Mouse (Mus musculus) right cerebral cortex, postnatal 25 days (tissue): ENCODE data around the gene Hist1h2bb.
"Not testable (repeated sequence)": the region's sequence is repeated elsewhere in the genome, so short reads cannot be mapped to it uniquely, and the experiment has no call there.

Experiments
- DNase-seq: peaks from one replicate; pipeline ENCODE4 v3.0.0; 2022

Gene Hist1h2bb

GRCm38 (mm10) chr13:23766772-23767171, 20.2 kb downstream of the Hist1h2bb start:
- no peak for DNase-seq

GRCm38 (mm10) chr13:23768834-23769397, 22.4 kb downstream of the Hist1h2bb start:
- DNase-seq = no peak

GRCm38 (mm10) chr13:23769613-23770012, 23.1 kb downstream of the Hist1h2bb start, which contains the start of gene Trim38:
Gene Trim38, plus strand, starts transcription at chr13:23769913.
- DNase-seq = not testable (repeated sequence)

DNA sequence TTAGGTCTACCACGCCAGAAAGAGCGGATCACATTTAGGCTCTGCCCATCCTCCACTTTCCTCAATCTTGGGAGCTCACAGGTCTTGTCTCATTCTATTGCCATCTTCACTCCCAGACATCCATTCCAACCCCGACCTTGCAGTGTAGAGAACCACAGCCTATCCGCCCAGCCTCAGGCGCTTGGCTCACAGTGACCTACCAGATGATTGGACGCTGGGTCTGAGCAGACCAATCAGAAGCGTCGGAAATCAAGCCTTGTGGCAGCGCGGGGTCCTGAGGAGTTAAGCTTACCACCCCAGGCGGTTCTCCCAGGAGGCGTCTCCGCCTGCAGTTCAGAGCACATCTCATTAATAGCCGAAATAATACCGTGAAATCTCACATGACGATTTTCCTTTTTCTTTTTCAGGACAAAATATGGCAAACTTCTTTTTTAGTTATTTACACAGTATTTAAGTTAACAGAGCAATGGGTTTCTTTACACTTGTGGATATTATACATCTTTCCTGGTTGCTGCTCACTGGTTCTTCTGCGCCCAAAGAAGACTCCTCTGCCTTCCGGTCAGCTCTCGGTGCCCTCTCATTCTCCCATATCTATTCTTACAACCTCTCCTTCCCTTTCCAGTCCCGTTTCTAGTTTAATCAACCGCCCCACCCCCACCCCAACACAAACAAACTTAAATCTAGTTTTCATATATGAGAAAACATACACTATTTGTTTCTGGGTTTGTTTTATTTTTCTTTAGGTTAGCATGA, 26.2 kb downstream of the Hist1h2bb start:
- DNase-seq = peak; percentile 40

DNA sequence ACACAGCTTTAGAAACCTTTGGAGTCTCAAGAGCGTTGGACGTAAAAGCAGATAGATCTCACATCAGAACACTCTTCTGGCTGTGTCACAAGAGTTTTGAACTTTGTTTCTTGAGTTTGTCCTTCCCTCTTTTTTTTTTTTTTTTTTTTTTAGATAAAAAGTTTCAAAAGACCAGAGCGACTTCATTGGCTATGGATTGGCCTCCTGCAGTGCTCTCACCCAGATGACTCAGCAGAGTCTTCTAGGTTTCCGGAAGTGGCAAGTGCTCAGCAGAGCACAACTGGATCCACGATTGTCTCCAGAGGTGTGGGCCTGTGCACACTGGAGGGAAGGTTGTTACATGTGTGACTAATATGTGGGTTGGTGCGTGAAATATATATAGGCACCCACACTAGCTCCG, 31.8 kb downstream of the Hist1h2bb start:
- DNase-seq = no peak

GRCm38 (mm10) chr13:23779025-23779424, 32.5 kb downstream of the Hist1h2bb start:
- no peak for DNase-seq

DNA sequence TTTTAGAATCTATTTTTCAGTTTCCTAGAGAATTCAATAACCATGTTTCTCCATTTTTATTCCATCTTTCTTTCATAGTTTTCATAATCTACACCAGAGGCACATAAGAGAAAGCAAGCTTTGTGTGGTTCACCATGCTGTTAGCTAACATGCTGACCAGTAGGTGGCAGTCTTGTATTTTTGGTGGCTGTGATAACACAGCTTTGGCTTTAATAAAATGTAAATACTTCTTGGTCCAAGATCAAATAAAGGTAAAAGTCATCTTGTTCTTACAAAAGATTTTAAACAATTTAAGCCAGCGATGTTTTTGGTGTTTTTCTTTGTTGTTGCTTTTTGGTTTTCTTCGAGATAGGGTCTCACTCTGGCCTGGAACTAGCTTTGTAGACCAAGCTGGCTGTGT, 46.0 kb downstream of the Hist1h2bb start:
- DNase-seq = peak; percentile 36
